Mouse (Mus musculus): ENCODE data around the gene Ccdc61. TPM values are rescaled to one million over a fixed set of nuclear protein-coding genes. Genes with fewer than 3 reads are reported as not detected.
A peak's percentile ranks its signal among the peaks of the same experiment; 100 is the strongest.

The Ccdc61 gene
- polyA plus RNA-seq, 1 experiment from 2014 or later: 34.6 TPM

- ATAC-seq (ENCODE audit: low FRiP score, low read depth): no peak
- 78% methylated on average over 3 of the region's 3 CpGs for WGBS
- Histone ChIP-seq H3K27me3 (no peaks in the 10 kb centered on the region), H3K27ac (no peak overlapping the region), H3K4me3 (no peak overlapping the region), H3K9me3 (no peaks in the 10 kb centered on the region), H3K9ac (no peak overlapping the region), H3K4me2 (replicated peaks) (no peak overlapping the region), H3K4me1 (no peaks in the 10 kb centered on the region), H3K36me3 (peaks cover 69% of the 10 kb centered on the region)
Observed at GRCm38 (mm10) chr7:18902486-18902885, 7.7 kb downstream of the Ccdc61 start.

- 82% methylated on average over 2 of the region's 2 CpGs for WGBS
- H3K9me3 ChIP-seq: no peaks in the 10 kb centered on the region
- ATAC-seq (ENCODE audit: low FRiP score, low read depth): no peak
- H3K27ac ChIP-seq: no peak overlapping the region
- H3K4me2 ChIP-seq (replicated peaks): no peak overlapping the region
- H3K36me3 ChIP-seq: peaks cover 64% of the 10 kb centered on the region
- H3K27me3 ChIP-seq: no peaks in the 10 kb centered on the region
- H3K9ac ChIP-seq: no peak overlapping the region
- no peak overlapping the region for H3K4me3 ChIP-seq
- no peaks in the 10 kb centered on the region for H3K4me1 ChIP-seq
Observed at GRCm38 (mm10) chr7:18900513-18900912, 9.7 kb downstream of the Ccdc61 start.

GRCm38 (mm10) chr7:18896536-18896935 is 13.7 kb downstream of the Ccdc61 start:
- H3K4me1 ChIP-seq: peaks cover 23% of the 10 kb centered on the region
- H3K27ac ChIP-seq: no peak overlapping the region
- peaks cover 40% of the 10 kb centered on the region for H3K36me3 ChIP-seq
- WGBS: 51% methylated on average over 5 of the region's 5 CpGs
- no peaks in the 10 kb centered on the region for H3K9me3 ChIP-seq
- no peak overlapping the region for H3K4me3 ChIP-seq
- no peak overlapping the region for H3K9ac ChIP-seq
- ATAC-seq (ENCODE audit: low FRiP score, low read depth): no peak
- H3K4me2 ChIP-seq (replicated peaks): no peak overlapping the region
- peaks cover 14% of the 10 kb centered on the region for H3K27me3 ChIP-seq

- peaks cover 27% of the 10 kb centered on the region for H3K36me3 ChIP-seq
- H3K9me3 ChIP-seq: no peaks in the 10 kb centered on the region
- peaks cover 14% of the 10 kb centered on the region for H3K27me3 ChIP-seq
- H3K4me3 ChIP-seq: peak overlapping the region; percentile 49
- H3K4me1 ChIP-seq: peaks cover 23% of the 10 kb centered on the region
- peak; percentile 60 for ATAC-seq (ENCODE audit: low FRiP score, low read depth)
- H3K27ac ChIP-seq: peak overlapping the region; percentile 15; the same call in 1 of the 2 replicates
- H3K9ac ChIP-seq: peak overlapping the region; percentile 71
- 1% methylated on average over 39 of the region's 41 CpGs for WGBS
- H3K4me2 ChIP-seq (replicated peaks): peak overlapping the region; percentile 91
Observed at GRCm38 (mm10) chr7:18893651-18894430, 16.4 kb downstream of the Ccdc61 start.

- Histone ChIP-seq H3K36me3 (peaks cover 18% of the 10 kb centered on the region), H3K4me2 (replicated peaks) (peak overlapping the region; percentile 91), H3K4me3 (peak overlapping the region; percentile 49), H3K9me3 (no peaks in the 10 kb centered on the region), H3K4me1 (peaks cover 23% of the 10 kb centered on the region), H3K27me3 (peaks cover 14% of the 10 kb centered on the region), H3K27ac (no peak overlapping the region), H3K9ac (no peak overlapping the region; the same call in 1 of the 2 replicates)
- peak; percentile 4; the same call in 1 of the 2 replicates for ATAC-seq (ENCODE audit: low FRiP score, low read depth)
- 28% methylated on average over 26 of the region's 27 CpGs for WGBS
Observed at GRCm38 (mm10) chr7:18893009-18893408, 17.2 kb downstream of the Ccdc61 start.

GRCm38 (mm10) chr7:18891872-18892599 is 18.2 kb downstream of the Ccdc61 start:
- H3K27ac ChIP-seq: no peak overlapping the region
- WGBS: 19% methylated on average over 33 of the region's 33 CpGs
- H3K27me3 ChIP-seq: peaks cover 14% of the 10 kb centered on the region
- peaks cover 16% of the 10 kb centered on the region for H3K36me3 ChIP-seq
- peak; percentile 45; the same call in 1 of the 2 replicates for ATAC-seq (ENCODE audit: low FRiP score, low read depth)
- H3K9me3 ChIP-seq: no peaks in the 10 kb centered on the region
- H3K4me2 ChIP-seq (replicated peaks): peak overlapping the region; percentile 91
- peaks cover 23% of the 10 kb centered on the region for H3K4me1 ChIP-seq
- peak overlapping the region; percentile 70 for H3K9ac ChIP-seq
- peak overlapping the region; percentile 49 for H3K4me3 ChIP-seq

GRCm38 (mm10) chr7:18890848-18891247 is 19.4 kb downstream of the Ccdc61 start:
- no peak overlapping the region for H3K27ac ChIP-seq
- H3K4me1 ChIP-seq: peaks cover 23% of the 10 kb centered on the region
- H3K36me3 ChIP-seq: peaks cover 19% of the 10 kb centered on the region
- 93% methylated on average over 8 of the region's 8 CpGs for WGBS
- H3K9me3 ChIP-seq: no peaks in the 10 kb centered on the region
- H3K4me3 ChIP-seq: no peak overlapping the region
- no peak for ATAC-seq (ENCODE audit: low FRiP score, low read depth)
- no peak overlapping the region for H3K9ac ChIP-seq
- peaks cover 14% of the 10 kb centered on the region for H3K27me3 ChIP-seq
- H3K4me2 ChIP-seq (replicated peaks): no peak overlapping the region

GRCm38 (mm10) chr7:18886963-18887362 is 23.3 kb downstream of the Ccdc61 start:
- WGBS: 95% methylated on average over 1 of the region's 1 CpGs
- no peak for ATAC-seq (ENCODE audit: low FRiP score, low read depth)
- H3K27me3 ChIP-seq: no peaks in the 10 kb centered on the region

GRCm38 (mm10) chr7:18884745-18885422 is 25.3 kb downstream of the Ccdc61 start:
- 0 out of 2 replicates have a peak overlapping the region, but pooled peaks have one; percentile 19 for H3K9ac ChIP-seq
- no peak for ATAC-seq (ENCODE audit: low FRiP score, low read depth)
- no peak overlapping the region for H3K27ac ChIP-seq
- 54% methylated on average over 13 of the region's 13 CpGs for WGBS
- no peak overlapping the region for H3K4me3 ChIP-seq
- no peaks in the 10 kb centered on the region for H3K4me1 ChIP-seq
- no peaks in the 10 kb centered on the region for H3K27me3 ChIP-seq
- no peaks in the 10 kb centered on the region for H3K9me3 ChIP-seq
- no peak overlapping the region for H3K4me2 ChIP-seq (replicated peaks)
- peaks cover 9% of the 10 kb centered on the region for H3K36me3 ChIP-seq

More at GRCm38 (mm10) chr7:18886963-18887362, 23.3 kb downstream of the Ccdc61 start:
- Histone ChIP-seq H3K4me2 (replicated peaks) (no peak overlapping the region), H3K4me1 (no peaks in the 10 kb centered on the region), H3K4me3 (no peak overlapping the region), H3K27ac (no peak overlapping the region), H3K36me3 (peaks cover 17% of the 10 kb centered on the region), H3K9me3 (no peaks in the 10 kb centered on the region), H3K9ac (no peak overlapping the region)

- 53% methylated on average over 9 of the region's 9 CpGs for WGBS
- H3K27ac ChIP-seq: no peak overlapping the region
- no peaks in the 10 kb centered on the region for H3K9me3 ChIP-seq
- H3K4me1 ChIP-seq: no peaks in the 10 kb centered on the region
- H3K4me3 ChIP-seq: no peak overlapping the region
- no peak for ATAC-seq (ENCODE audit: low FRiP score, low read depth)
- no peaks in the 10 kb centered on the region for H3K27me3 ChIP-seq
- H3K36me3 ChIP-seq: peaks cover 9% of the 10 kb centered on the region
- 0 out of 2 replicates have a peak overlapping the region, but pooled peaks have one; percentile 19 for H3K9ac ChIP-seq
- no peak overlapping the region for H3K4me2 ChIP-seq (replicated peaks)
Observed at GRCm38 (mm10) chr7:18883991-18884744, 26.0 kb downstream of the Ccdc61 start.

- H3K4me1 ChIP-seq: no peaks in the 10 kb centered on the region
- no peaks in the 10 kb centered on the region for H3K27me3 ChIP-seq
- no peak overlapping the region for H3K9ac ChIP-seq
- H3K4me2 ChIP-seq (replicated peaks): no peak overlapping the region
- no peaks in the 10 kb centered on the region for H3K36me3 ChIP-seq
- no peaks in the 10 kb centered on the region for H3K9me3 ChIP-seq
- no peak for ATAC-seq (ENCODE audit: low FRiP score, low read depth)
- H3K27ac ChIP-seq: no peak overlapping the region
- WGBS: 70% methylated on average over 7 of the region's 7 CpGs
- H3K4me3 ChIP-seq: no peak overlapping the region
Observed at GRCm38 (mm10) chr7:18878691-18879090, 31.5 kb downstream of the Ccdc61 start.

Measured in limb, embryonic 13.5 days (tissue).